Mouse (Mus musculus): ENCODE data around the gene Vmn1r71. TPM values are rescaled to one million over a fixed set of nuclear protein-coding genes. Genes with fewer than 3 reads are reported as not detected.
"Not testable (repeated sequence)": the region's sequence is repeated elsewhere in the genome, so short reads cannot be mapped to it uniquely, and the experiment has no call there.

The Vmn1r71 gene
- polyA plus RNA-seq (2011; ENCODE audit: insufficient read length, low read depth, missing spikeins) = not detected in 2 replicates

DNA sequence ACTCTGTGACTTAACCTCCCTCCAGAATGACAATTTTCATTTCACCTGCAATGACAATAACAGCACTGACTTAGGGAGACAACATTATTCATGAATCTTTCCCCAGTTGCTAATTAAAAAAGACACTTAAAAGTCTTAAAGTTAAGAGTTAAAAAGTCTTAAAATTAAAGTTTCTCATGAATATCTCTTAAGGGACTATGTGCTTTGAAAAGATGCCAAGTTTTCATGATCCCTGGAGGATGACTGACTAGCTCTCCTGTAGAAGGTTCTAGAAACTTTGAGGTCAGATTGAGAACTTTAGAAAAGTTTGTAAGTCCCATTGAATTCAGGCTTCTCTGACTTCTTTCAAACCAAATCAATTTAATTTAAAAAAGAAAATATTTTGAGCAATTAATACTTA, at the start of gene Vmn1r71:
Gene Vmn1r71 (minus strand): TSS at position 101 of the 400 bp plus-strand sequence.
- Histone ChIP-seq H3K4me3 (ENCODE audit: insufficient read depth, low read length) (no peak within 1 kb of the TSS), H3K27ac (ENCODE audit: insufficient read depth, low read length) (no peak within 1 kb of the TSS), H3K4me1 (ENCODE audit: control insufficient read depth, insufficient read depth, low read length) (no peaks in the 10 kb centered on the region)
- no peak for TF ChIP-seq POLR2A (IDR thresholded peaks at IDR 0.05; ENCODE audit: low read depth, low read length)
- no peak for TF ChIP-seq CTCF (IDR thresholded peaks at IDR 0.05; ENCODE audit: borderline replicate concordance, insufficient read depth, low read length)

- not testable (repeated sequence) for H3K4me3 ChIP-seq (ENCODE audit: insufficient read depth, low read length); H3K27ac ChIP-seq (ENCODE audit: insufficient read depth, low read length); H3K4me1 ChIP-seq (ENCODE audit: control insufficient read depth, insufficient read depth, low read length)
Measured at GRCm38 (mm10) chr7:10757551-10757950, 3.4 kb upstream of the Vmn1r71 start.

Other genes starting within 250 kb of the Vmn1r71 start
- gene Vmn1r68, start 195.9 kb downstream of the Vmn1r71 start, polyA plus RNA-seq (2011; ENCODE audit: insufficient read length, low read depth, missing spikeins) = not detected in 2 replicates
- gene Vmn1r69, start 140.7 kb downstream of the Vmn1r71 start, polyA plus RNA-seq (2011; ENCODE audit: insufficient read length, low read depth, missing spikeins) = not detected in 2 replicates
- not detected in 2 replicates for gene Vmn1r70, start 122.8 kb downstream of the Vmn1r71 start, polyA plus RNA-seq (2011; ENCODE audit: insufficient read length, low read depth, missing spikeins)
- gene Nlrp4b, start 66.6 kb downstream of the Vmn1r71 start, polyA plus RNA-seq (2011; ENCODE audit: insufficient read length, low read depth, missing spikeins) = not detected in 2 replicates
- gene Zscan4b, start 150.7 kb upstream of the Vmn1r71 start, polyA plus RNA-seq (2011; ENCODE audit: insufficient read length, low read depth, missing spikeins) = not detected in 2 replicates

Measured in embryonic fibroblast, embryonic 13.5 days (primary cell).